Mouse (Mus musculus) brain, embryonic 14.5 days (tissue): Measurements from ENCODE around the gene Auts2.

Experiments used
- CTCF ChIP-seq: fragments of 200-500 bp; IDR thresholded peaks from 2 replicates; pipeline ENCODE4 v1.5.1; 2012; ENCODE audit warnings: inconsistent platforms, mild to moderate bottlenecking, moderate library complexity, borderline replicate concordance; ENCODE audit not compliant: insufficient read depth, insufficient read length; ENCODE audit errors: extremely low read depth
- POLR2A ChIP-seq: fragments of 200-500 bp; IDR thresholded peaks from 2 replicates; pipeline ENCODE4 v1.6.1; 2012; ENCODE audit warnings: mild to moderate bottlenecking, inconsistent platforms, borderline replicate concordance; ENCODE audit not compliant: poor library complexity, insufficient read depth, insufficient read length, severe bottlenecking; ENCODE audit errors: extremely low read depth

GRCm38 (mm10) chr5:131946801-131947200 is 596.3 kb downstream of the Auts2 start:
- TF ChIP-seq CTCF (no peak), POLR2A (no peak)
